Mouse (Mus musculus): ENCODE data around the gene Kcnd2.

The Kcnd2 gene

DNA sequence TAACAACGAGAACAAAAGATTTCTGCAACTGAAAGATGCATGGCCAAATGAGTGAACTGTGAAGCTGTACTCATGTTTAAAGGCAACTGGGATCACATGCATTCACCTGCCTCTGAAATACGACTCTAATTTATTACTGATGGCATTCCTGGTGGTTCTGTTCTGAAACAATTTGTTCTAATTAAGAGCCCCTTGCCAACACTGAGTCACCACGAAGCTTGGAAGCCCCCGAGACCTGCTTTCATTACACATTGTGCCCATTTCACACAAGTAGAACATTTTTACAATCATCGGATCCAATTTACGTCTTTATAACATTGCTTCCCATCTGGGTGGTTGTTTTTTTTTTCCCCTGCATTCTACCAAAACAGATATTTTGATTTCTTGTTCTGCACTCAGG lies 485.8 kb downstream of the Kcnd2 start:
- DNase-seq: no peak

DNA sequence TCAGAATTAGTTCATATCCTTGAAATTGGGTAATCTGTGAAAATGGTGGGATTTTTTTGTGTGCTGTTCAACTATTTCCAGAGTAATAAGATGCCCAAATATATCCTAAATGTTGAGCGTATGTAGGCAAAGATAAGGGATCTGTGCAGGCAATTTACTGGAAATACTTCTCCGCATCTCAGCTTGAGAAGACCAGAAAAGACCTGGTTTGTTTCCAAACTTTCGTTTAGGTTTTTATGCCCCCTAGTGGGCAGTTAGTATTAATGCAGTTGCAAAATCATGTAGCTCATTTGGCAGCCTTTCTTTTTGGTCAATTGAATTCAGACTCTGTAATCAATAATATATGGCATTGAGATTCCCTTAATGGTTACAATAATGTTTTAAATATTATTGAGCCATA lies 493.9 kb downstream of the Kcnd2 start:
- no peak for DNase-seq

DNA sequence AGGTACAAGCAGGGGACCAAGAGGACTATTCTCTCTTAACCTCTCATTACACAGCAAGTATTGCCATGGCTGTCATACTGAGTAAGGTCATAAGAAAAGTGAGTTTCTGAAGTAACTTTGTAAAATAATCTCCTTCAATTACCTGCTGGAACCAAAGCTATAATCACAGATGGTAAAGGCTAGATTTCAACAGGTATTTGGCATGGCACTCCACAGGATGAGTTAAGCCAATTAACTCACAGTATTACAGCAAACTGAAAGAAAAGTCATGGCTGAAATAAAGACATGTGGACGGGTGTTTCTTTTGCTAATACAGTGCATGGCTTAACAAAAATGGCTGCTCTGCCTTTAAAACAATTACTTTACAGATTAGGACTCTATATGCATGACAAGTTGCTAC lies 503.8 kb downstream of the Kcnd2 start:
- DNase-seq: no peak

DNA sequence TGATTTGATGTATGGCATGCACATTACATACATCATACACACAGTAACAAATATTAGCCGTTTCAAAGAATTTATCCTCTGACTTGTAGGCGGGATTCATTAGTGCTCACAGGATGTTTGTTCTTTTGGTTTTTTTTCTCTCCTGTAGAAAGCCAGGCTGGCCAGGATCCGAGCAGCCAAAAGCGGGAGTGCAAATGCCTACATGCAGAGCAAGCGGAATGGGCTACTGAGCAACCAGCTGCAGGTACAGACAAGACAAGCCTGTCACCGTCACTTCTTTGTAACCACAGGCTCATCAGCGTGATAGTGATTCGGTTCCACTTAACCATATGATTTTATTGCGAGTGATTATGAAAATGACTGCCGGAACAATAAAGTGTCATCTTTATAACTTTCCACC lies 506.9 kb downstream of the Kcnd2 start:
- DNase-seq: no peak

DNA sequence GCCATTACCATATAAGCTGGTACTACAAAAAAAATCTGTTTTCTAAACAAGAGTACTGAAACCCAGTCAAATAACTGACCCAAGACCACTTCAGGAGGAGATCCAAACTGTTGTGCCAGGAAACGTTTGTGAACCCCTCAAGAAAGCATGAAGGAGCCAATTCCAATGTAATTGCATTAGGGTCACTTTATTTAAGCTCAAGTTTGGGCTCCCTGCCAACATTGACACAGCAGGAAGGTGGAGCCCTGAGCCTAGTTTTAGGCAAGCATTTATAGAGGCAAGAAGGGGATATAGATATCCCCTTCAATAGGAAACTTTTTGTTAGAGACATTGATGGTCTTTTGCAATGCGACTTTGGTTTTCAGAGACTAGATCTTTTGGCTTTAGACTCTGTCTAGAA lies 525.3 kb downstream of the Kcnd2 start:
- DNase-seq: no peak

DNA sequence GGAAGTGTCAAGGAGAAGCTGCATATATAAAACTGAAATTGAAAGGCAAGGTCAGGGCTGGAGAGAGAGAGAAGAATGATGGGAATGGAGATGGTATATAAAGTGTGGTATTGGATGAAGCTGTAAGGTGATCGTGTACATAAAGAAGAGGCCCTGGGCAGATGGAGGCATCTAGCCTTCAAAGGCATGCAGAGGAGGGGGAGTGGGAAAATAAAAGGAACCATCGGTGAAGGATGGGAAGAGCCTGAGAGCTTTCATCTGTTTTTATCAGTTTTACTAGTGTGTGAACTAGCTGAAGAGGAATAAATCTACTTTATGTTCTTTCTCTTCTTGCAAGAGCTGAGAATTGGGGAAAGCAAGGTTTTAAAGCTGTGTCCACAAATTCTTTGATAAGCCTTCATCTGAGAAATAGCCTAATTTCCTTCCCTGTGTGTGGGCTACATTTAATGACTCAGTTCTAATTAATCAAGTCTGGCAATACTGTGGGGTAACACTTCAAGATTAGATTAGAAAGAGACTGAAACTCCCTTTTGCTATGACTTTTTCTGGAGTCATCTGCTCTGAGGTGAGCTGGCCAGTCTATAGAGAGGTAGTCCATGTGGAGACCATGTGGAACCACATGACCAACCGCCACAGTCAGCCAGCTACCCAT lies 529.4 kb downstream of the Kcnd2 start:
- DNase-seq: no peak

DNA sequence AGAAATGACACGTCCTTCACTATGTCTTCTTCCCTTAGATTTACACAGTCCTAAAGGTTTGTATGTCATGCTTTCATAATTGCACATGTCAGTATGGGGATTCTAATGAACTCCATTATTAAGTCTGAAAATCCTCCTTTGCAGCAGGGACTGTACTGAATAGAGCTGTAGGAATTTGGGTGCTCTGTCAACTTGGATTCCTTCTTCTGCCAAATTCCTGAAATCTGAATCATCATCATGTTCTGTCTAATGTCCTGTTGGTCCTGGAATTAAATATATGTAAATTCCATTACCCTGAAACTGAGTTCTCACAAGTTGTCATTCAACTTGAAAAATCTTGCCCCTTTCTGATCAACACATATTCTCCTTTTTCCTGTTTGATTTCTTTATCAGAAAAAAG lies 532.2 kb downstream of the Kcnd2 start:
- no peak for DNase-seq

DNA sequence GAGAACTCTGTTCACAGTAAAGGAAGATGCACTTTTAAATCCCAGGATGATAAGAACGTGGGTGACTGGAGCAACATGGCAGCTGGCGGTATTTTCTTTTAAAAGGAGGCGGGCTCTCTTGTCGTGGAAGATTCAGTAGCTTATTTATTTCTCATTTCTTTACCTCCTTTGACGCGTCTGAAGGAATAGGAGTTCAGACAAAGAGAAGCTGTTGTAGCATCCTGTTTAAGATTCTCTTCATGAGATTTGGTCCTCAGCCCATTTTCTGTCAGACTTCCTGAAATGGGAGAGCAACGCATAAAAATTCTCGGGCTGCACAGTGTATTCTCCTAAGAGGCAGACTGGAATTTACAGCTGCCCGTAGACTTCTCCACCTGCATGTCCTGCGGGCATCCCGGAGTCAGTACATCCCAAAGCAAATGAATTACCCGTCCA lies 552.5 kb downstream of the Kcnd2 start:
- no peak for DNase-seq

DNA sequence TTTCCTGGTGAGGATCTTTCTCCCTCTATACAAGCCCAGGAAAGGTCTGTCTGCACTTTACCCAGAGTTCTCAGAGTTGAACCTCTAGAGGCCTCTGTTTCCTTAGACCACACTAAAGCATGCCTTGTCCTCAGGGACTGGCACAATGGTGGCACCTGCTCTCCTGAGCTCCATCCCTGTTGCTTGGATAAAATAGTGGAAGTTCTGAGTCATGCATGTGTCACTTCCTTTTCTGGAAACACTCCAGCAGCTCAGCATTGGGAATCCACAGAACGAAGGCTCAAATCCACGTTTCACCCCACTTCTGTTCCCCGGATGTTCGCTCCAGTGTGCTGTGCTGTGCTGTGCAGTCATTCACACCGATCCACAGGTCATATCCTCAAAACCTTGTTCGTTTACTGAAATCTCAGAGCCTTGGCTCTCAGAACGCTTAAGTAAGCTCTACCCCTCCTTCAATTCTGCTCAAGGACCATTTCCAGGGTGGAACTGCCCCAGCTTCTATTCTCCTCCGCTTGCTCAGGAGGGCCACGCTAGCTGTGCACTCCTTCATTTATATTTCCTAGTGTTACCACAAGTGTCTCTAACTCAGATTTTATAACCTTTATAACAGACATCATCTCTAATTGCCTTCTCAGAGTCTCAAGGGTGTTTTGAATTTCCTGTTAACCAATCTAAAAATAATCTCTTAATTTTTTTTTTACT lies 553.6 kb downstream of the Kcnd2 start:
- no peak for DNase-seq

DNA sequence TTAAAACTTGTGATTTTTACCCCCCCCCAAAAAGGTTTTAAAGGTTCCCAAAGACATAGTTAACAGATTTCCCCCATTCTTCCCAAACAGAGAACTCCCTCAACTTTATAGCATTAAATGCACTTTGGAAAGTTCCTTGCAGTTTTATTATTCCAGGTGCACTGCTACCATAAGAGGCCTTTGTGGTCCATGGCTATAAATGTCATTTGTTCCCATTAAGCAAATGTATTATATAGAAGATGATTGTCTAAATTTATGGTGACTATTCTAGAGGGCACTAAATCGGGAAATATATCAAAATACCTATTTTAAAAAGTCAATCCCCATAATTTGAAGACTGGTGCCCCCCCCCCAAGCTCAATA lies 554.1 kb downstream of the Kcnd2 start:
- DNase-seq: no peak

DNA sequence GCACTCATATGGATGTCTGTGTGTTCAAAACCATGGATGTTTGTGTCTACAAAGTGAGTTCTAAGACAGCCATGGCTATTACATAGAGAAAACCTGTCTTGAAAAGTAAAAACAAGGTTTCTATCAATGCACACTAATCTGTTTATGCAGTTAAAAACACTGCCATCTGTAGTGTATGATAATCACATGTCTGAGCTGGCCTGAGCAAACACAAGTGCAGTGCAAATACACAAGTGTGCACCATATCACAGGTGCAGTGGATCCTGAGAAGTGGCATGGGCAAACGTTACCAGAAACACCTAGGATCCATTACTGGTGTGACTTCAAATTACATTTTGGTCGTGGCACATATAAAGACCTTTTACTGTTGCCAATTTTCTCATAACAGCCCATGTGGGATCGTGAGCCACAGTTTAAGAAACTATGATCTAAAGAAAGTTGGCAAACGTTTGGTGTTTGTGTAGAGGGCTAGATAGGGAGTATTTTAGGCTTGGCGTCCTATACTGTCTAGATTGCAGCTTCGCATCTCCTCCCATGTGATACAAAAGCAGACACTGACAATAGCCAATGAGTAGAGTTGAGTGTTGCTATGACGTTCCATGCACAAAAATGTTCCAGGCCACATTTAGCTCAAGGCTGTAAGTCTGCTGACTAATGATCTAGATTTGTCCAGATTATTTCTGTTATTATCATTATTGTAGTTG lies 559.1 kb downstream of the Kcnd2 start:
- no peak for DNase-seq

All from right cerebral cortex, postnatal 14 days (tissue).